Mouse (Mus musculus) heart, embryonic 10.5 days (tissue): ENCODE results near the gene Nlrc3. TPM values are rescaled to one million over a fixed set of nuclear protein-coding genes. Genes with fewer than 3 reads are reported as not detected.
"Not testable (repeated sequence)": the region's sequence is repeated elsewhere in the genome, so short reads cannot be mapped to it uniquely, and the experiment has no call there.

Source experiments
- DNase-seq: peaks from one replicate; pipeline ENCODE4 v3.0.0-alpha.2; 2017; ENCODE audit warnings: low spot score
- H3K27ac ChIP-seq: fragments of 300-500 bp; sonication (generic); 2 replicates; pipeline ENCODE4 v1.5.1; 2016; ENCODE audit warnings: mild to moderate bottlenecking
- H3K27me3 ChIP-seq: fragments of 300-500 bp; sonication (generic); 2 replicates; pipeline ENCODE4 v1.6.1; 2016; ENCODE audit warnings: mild to moderate bottlenecking; ENCODE audit not compliant: poor library complexity, insufficient read depth, severe bottlenecking
- H3K36me3 ChIP-seq: fragments of 300-500 bp; sonication (generic); 2 replicates; pipeline ENCODE4 v1.6.1; 2016; ENCODE audit warnings: mild to moderate bottlenecking, moderate library complexity
- H3K4me1 ChIP-seq: fragments of 300-500 bp; sonication (generic); 2 replicates; pipeline ENCODE4 v1.6.1; 2016; ENCODE audit warnings: mild to moderate bottlenecking
- H3K4me3 ChIP-seq: fragments of 300-500 bp; sonication (generic); 2 replicates; pipeline ENCODE4 v1.5.1; 2016; ENCODE audit warnings: mild to moderate bottlenecking, moderate library complexity
- H3K9me3 ChIP-seq: fragments of 300-500 bp; sonication (generic); 2 replicates; pipeline ENCODE4 v1.6.1; 2016; ENCODE audit warnings: mild to moderate bottlenecking, moderate library complexity
- WGBS: fragments of 180-500 bp; shearing (Covaris S2); methylation state at CpG from one replicate; pipeline ENCODE4 v1.1.7; 2016; 5-methylcytosine and 5-hydroxymethylcytosine counted together
- polyA plus RNA-seq: library from polyadenylated mRNA; unstranded; fragments of >200 nt; fragmentation: Nextera tagmentation; extraction: Ambion mirVana; gene quantifications from 2 replicates; pipeline ENCODE4 v1.2.1, GENCODE M21; 2016

The Nlrc3 gene
- polyA plus RNA-seq, 1 experiment from 2014 or later, result 1.1 TPM

DNA sequence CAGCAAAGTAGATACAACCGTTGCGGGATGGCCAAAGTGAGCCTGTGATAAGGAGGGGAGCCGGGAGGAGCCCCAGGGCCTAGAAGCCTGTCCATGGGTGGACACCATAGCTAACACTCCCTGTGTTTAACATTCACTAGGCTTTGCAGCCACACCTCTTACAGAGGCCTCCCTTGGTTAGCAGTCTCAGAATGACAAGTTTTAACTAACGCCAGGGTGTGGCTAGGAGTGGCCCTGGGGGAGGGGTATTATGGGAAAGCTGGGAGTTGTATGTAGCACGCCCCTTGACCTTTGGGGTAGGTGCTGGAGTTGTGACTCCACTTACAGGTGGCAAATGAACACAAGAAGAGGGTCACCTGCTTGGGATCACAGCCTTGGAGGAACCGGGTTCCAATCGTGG, 774 bp downstream of the Nlrc3 start:
- Histone ChIP-seq H3K27me3 (no peaks in the 10 kb centered on the region), H3K27ac (no peak overlapping the region), H3K36me3 (peaks cover 27% of the 10 kb centered on the region), H3K4me1 (peaks cover 21% of the 10 kb centered on the region), H3K4me3 (no peak overlapping the region), H3K9me3 (no peaks in the 10 kb centered on the region)
- 73% methylated on average over 7 of the region's 7 CpGs for WGBS
- DNase-seq, result no peak

- 86% methylated on average over 19 of the region's 19 CpGs for WGBS
- H3K4me3 ChIP-seq, result not testable (repeated sequence)
These were observed 2.0 kb downstream of the Nlrc3 start for GRCm38 (mm10) chr16:3974456-3974855.

GRCm38 (mm10) chr16:3965534-3965933, 10.9 kb downstream of the Nlrc3 start:
- Histone ChIP-seq H3K27me3 (0 out of 2 replicates have a peak, but pooled peaks cover 4% of the 10 kb centered on the region), H3K4me1 (no peaks in the 10 kb centered on the region), H3K36me3 (no peaks in the 10 kb centered on the region), H3K9me3 (no peaks in the 10 kb centered on the region), H3K27ac (no peak overlapping the region), H3K4me3 (no peak overlapping the region)
- 78% methylated on average over 3 of the region's 3 CpGs for WGBS
- no peak for DNase-seq

More at GRCm38 (mm10) chr16:3974456-3974855, 2.0 kb downstream of the Nlrc3 start:
- DNase-seq, H3K9me3 ChIP-seq, H3K27ac ChIP-seq, H3K27me3 ChIP-seq: not testable (repeated sequence)
- peaks cover 21% of the 10 kb centered on the region for H3K4me1 ChIP-seq
- peaks cover 15% of the 10 kb centered on the region for H3K36me3 ChIP-seq

DNA sequence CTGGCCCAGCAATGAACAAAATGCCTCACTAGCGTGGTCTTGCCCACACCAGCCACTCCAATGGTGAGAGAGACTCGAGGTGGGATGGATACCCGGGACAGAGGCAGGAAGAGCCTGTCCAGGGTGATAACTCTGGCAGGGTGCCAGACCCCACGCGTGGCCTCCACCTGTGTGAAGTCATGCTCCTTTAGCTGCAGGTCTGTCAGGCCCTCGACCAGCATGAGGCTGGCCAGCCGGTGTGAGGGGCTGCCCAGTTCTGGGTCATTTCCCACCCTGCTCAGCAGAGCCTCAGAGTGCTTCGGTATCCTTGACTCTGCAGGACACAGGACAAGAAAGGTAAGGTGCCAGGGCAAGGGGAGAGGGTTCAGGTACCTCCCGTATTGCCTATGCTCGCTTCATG, 11.4 kb downstream of the Nlrc3 start:
- no peaks in the 10 kb centered on the region for H3K9me3 ChIP-seq
- no peak for DNase-seq
- 72% methylated on average over 10 of the region's 10 CpGs for WGBS
- H3K36me3 ChIP-seq, result no peaks in the 10 kb centered on the region
- no peak overlapping the region for H3K27ac ChIP-seq
- H3K4me1 ChIP-seq, result no peaks in the 10 kb centered on the region
- H3K4me3 ChIP-seq, result no peak overlapping the region
- H3K27me3 ChIP-seq, result 0 out of 2 replicates have a peak, but pooled peaks cover 4% of the 10 kb centered on the region

DNA sequence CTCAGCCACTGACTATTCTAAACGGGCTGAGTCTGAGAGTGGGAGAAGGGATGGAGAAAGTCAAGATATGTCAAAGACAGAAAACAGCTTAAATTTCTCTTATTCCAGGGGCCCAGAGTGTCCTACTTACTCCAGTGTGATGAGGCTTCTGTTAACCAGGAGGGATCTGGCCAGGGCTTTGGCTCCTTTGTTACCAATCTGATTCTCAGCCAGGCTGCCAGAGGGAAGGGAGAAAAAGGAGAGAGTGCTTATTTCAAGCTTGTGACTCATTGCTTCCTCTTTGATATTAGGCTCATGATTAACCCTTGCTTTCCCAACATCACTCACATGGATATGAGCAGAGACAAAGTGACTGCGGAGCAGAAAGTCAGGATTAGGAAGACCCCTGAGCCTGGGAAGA, 17.2 kb downstream of the Nlrc3 start:
- no peaks in the 10 kb centered on the region for H3K4me1 ChIP-seq
- 55% methylated on average over 2 of the region's 2 CpGs for WGBS
- H3K36me3 ChIP-seq, result no peaks in the 10 kb centered on the region
- 0 out of 2 replicates have a peak, but pooled peaks cover under 1% of the 10 kb centered on the region for H3K27me3 ChIP-seq
- H3K27ac ChIP-seq, result no peak overlapping the region
- H3K4me3 ChIP-seq, result no peak overlapping the region
- H3K9me3 ChIP-seq, result no peaks in the 10 kb centered on the region
- no peak for DNase-seq

- no peaks in the 10 kb centered on the region for H3K36me3 ChIP-seq
- no peak overlapping the region for H3K27ac ChIP-seq
- DNase-seq, result no peak
- no peaks in the 10 kb centered on the region for H3K27me3 ChIP-seq
- H3K4me1 ChIP-seq, result no peaks in the 10 kb centered on the region
- H3K9me3 ChIP-seq, result no peaks in the 10 kb centered on the region
- WGBS, result 82% methylated on average over 6 of the region's 6 CpGs
- H3K4me3 ChIP-seq, result no peak overlapping the region
These were observed 20.1 kb downstream of the Nlrc3 start for GRCm38 (mm10) chr16:3956369-3956768.

DNA sequence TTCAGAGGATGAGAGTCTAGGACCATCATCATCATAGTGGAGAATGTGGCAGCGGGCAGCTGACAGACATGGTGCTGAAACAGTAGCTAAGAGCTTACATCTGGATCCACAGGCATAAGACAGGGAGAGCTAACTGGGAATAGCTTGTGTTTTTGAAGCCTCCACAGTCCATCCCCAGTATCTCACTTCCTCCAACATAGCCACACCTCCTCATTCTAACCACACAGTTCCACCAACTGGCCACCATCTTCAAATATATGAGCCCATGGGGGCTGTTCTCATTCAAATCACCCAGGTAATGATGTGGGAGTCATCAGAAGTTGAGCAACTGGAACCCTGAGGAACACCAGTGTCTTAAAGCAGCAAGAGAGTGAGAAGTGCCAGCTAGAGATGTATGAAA, 25.3 kb downstream of the Nlrc3 start:
- no peak for DNase-seq
- Histone ChIP-seq H3K9me3 (no peaks in the 10 kb centered on the region), H3K27me3 (no peaks in the 10 kb centered on the region), H3K4me3 (no peak overlapping the region), H3K36me3 (no peaks in the 10 kb centered on the region), H3K4me1 (no peaks in the 10 kb centered on the region), H3K27ac (no peak overlapping the region)
- WGBS, result 75% methylated on average over 1 of the region's 1 CpGs

GRCm38 (mm10) chr16:3934701-3935100, 41.7 kb downstream of the Nlrc3 start:
- Histone ChIP-seq H3K27me3 (no peaks in the 10 kb centered on the region), H3K27ac (no peak overlapping the region), H3K36me3 (peaks cover 57% of the 10 kb centered on the region), H3K9me3 (no peaks in the 10 kb centered on the region), H3K4me1 (no peaks in the 10 kb centered on the region), H3K4me3 (no peak overlapping the region)
- 78% methylated on average over 4 of the region's 4 CpGs for WGBS
- DNase-seq, result no peak

GRCm38 (mm10) chr16:3934091-3934490, 42.3 kb downstream of the Nlrc3 start:
- no peaks in the 10 kb centered on the region for H3K27me3 ChIP-seq
- DNase-seq, result no peak
- H3K9me3 ChIP-seq, result no peaks in the 10 kb centered on the region
- H3K27ac ChIP-seq, result no peak overlapping the region
- no peaks in the 10 kb centered on the region for H3K4me1 ChIP-seq
- H3K4me3 ChIP-seq, result no peak overlapping the region
- 91% methylated on average over 1 of the region's 1 CpGs for WGBS
- H3K36me3 ChIP-seq, result peaks cover 56% of the 10 kb centered on the region

DNA sequence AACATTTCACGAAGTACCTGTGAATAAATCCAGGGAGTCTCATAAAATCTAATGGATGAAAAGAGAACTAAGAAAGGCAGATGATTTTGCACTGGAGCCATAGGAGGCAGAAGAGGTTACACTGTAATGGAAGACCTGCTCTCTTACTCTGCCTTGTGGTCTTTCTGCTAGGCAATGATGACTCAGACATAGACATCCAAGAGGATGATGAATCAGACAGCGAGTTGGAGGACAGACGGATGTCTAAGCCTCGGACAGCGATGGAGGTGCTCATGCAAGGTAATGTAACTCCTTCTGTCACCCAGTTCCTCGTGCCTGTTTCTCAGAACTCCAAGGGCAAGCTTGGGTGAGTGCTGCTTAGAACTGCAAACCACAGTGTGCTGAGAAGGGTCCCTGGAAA, 42.9 kb downstream of the Nlrc3 start:
- Histone ChIP-seq H3K9me3 (no peaks in the 10 kb centered on the region), H3K36me3 (peaks cover 51% of the 10 kb centered on the region), H3K27ac (no peak overlapping the region), H3K27me3 (no peaks in the 10 kb centered on the region), H3K4me1 (no peaks in the 10 kb centered on the region), H3K4me3 (no peak overlapping the region)
- no peak for DNase-seq
- WGBS, result 89% methylated on average over 6 of the region's 6 CpGs

DNA sequence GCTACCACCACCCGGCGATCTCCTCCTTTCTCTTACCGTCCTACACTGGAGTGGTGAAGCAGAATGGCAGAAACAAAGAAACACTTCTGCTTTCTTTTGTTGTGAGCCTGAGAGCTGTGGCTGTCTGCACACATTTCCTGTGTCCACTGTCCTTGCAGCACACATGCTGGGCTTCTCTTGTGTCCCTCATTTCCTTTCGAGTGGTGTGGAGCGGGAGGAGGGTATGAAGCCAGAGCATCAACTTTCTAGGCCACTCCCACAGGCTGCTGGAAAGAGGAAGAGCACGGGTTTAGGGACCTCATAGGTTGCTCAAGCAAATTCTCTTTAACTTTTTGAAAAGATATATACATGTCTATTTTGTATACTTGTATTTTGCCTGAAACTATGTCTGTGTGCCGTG, 47.3 kb downstream of the Nlrc3 start:
- Histone ChIP-seq H3K36me3 (peaks cover 37% of the 10 kb centered on the region), H3K27me3 (no peaks in the 10 kb centered on the region), H3K27ac (no peak overlapping the region), H3K9me3 (no peaks in the 10 kb centered on the region), H3K4me3 (no peak overlapping the region), H3K4me1 (no peaks in the 10 kb centered on the region)
- 76% methylated on average over 7 of the region's 7 CpGs for WGBS
- no peak for DNase-seq

- WGBS, result 50% methylated on average over 1 of the region's 1 CpGs
- DNase-seq, result no peak
- Histone ChIP-seq H3K27me3 (no peaks in the 10 kb centered on the region), H3K36me3 (peaks cover 37% of the 10 kb centered on the region), H3K27ac (no peak overlapping the region), H3K4me1 (no peaks in the 10 kb centered on the region), H3K9me3 (no peaks in the 10 kb centered on the region), H3K4me3 (no peak overlapping the region)
These were observed 47.9 kb downstream of the Nlrc3 start for GRCm38 (mm10) chr16:3928582-3928981.

GRCm38 (mm10) chr16:3923966-3924365, 52.5 kb downstream of the Nlrc3 start:
- Histone ChIP-seq H3K27me3 (no peaks in the 10 kb centered on the region), H3K36me3 (peaks cover 42% of the 10 kb centered on the region), H3K4me1 (no peaks in the 10 kb centered on the region), H3K4me3 (no peak overlapping the region), H3K9me3 (no peaks in the 10 kb centered on the region), H3K27ac (no peak overlapping the region)
- no peak for DNase-seq
- 79% methylated on average over 4 of the region's 4 CpGs for WGBS

- no peak overlapping the region for H3K27ac ChIP-seq
These were observed 52.9 kb downstream of the Nlrc3 start for GRCm38 (mm10) chr16:3923515-3923914.

More at GRCm38 (mm10) chr16:3923515-3923914, 52.9 kb downstream of the Nlrc3 start:
- Histone ChIP-seq H3K9me3 (no peaks in the 10 kb centered on the region), H3K36me3 (peaks cover 42% of the 10 kb centered on the region), H3K4me1 (no peaks in the 10 kb centered on the region), H3K4me3 (no peak overlapping the region), H3K27me3 (no peaks in the 10 kb centered on the region)
- WGBS, result 85% methylated on average over 3 of the region's 3 CpGs
- no peak for DNase-seq
